Mouse (Mus musculus): ENCODE measurements around the gene Manba.

GRCm38 (mm10) chr3:135568633-135569032, 83.2 kb downstream of the Manba start:
- TF ChIP-seq CTCF (IDR thresholded peaks at IDR 0.05; ENCODE audit: borderline replicate concordance, insufficient read depth, low read length) = no peak
- TF ChIP-seq POLR2A (IDR thresholded peaks at IDR 0.05; ENCODE audit: low read depth, low read length) = no peak
